Mouse (Mus musculus): ENCODE results near the gene Chpf. TPM values are rescaled to one million over a fixed set of nuclear protein-coding genes. Genes with fewer than 3 reads are reported as not detected.

The Chpf gene
- polyA plus RNA-seq, 1 experiment from 2014 or later = 14.2 TPM

GRCm38 (mm10) chr1:75458789-75459684 lies 20.1 kb downstream of the Chpf start:
- peak overlapping the region; percentile 25 for H3K4me3 ChIP-seq (ENCODE audit: low read depth, low read length)
- ATAC-seq (ENCODE audit: insufficient number of reproducible peaks, low FRiP score, low TSS enrichment, low read depth) = no peak
- WGBS = 11% methylated on average over 23 of the region's 23 CpGs
- H3K4me2 ChIP-seq (ENCODE audit: low read depth, severe bottlenecking) = peak overlapping the region; percentile 63
- H3K27ac ChIP-seq (replicated peaks; ENCODE audit: low read depth, low read length) = no peak overlapping the region
- no peaks in the 10 kb centered on the region for H3K9me3 ChIP-seq (ENCODE audit: control insufficient read depth, low read length)
- no peak for DNase-seq (ENCODE audit: low spot score)
- peaks cover 9% of the 10 kb centered on the region for H3K27me3 ChIP-seq (ENCODE audit: control insufficient read depth, insufficient read depth, low read length)
- peaks cover 37% of the 10 kb centered on the region for H3K4me1 ChIP-seq (ENCODE audit: control insufficient read depth, insufficient read depth, low read length)
- no peaks in the 10 kb centered on the region for H3K36me3 ChIP-seq (ENCODE audit: control insufficient read depth, insufficient read depth, low read length)
- H3K9ac ChIP-seq (ENCODE audit: low read length) = peak overlapping the region; percentile 43

GRCm38 (mm10) chr1:75458025-75458788 lies 20.9 kb downstream of the Chpf start:
- 1% methylated on average over 37 of the region's 42 CpGs for WGBS
- DNase-seq (ENCODE audit: low spot score) (peak; percentile 60), ATAC-seq (ENCODE audit: insufficient number of reproducible peaks, low FRiP score, low TSS enrichment, low read depth) (peak; percentile 74; the same call in 1 of the 2 replicates)
- Histone ChIP-seq H3K27ac (replicated peaks; ENCODE audit: low read depth, low read length) (no peak overlapping the region), H3K9ac (ENCODE audit: low read length) (peak overlapping the region; percentile 43), H3K27me3 (ENCODE audit: control insufficient read depth, insufficient read depth, low read length) (peaks cover 9% of the 10 kb centered on the region), H3K4me2 (ENCODE audit: low read depth, severe bottlenecking) (peak overlapping the region; percentile 63), H3K9me3 (ENCODE audit: control insufficient read depth, low read length) (no peaks in the 10 kb centered on the region), H3K36me3 (ENCODE audit: control insufficient read depth, insufficient read depth, low read length) (no peaks in the 10 kb centered on the region), H3K4me3 (ENCODE audit: low read depth, low read length) (peak overlapping the region; percentile 25), H3K4me1 (ENCODE audit: control insufficient read depth, insufficient read depth, low read length) (peaks cover 44% of the 10 kb centered on the region)

- ATAC-seq (ENCODE audit: insufficient number of reproducible peaks, low FRiP score, low TSS enrichment, low read depth) (0 out of 2 replicates have a peak, but pooled peaks have one; percentile 2), DNase-seq (ENCODE audit: low spot score) (no peak)
- Histone ChIP-seq H3K4me3 (ENCODE audit: low read depth, low read length) (no peak overlapping the region), H3K4me2 (ENCODE audit: low read depth, severe bottlenecking) (peak overlapping the region; percentile 63; the same call in 1 of the 2 replicates), H3K9me3 (ENCODE audit: control insufficient read depth, low read length) (no peaks in the 10 kb centered on the region), H3K9ac (ENCODE audit: low read length) (no peak overlapping the region), H3K4me1 (ENCODE audit: control insufficient read depth, insufficient read depth, low read length) (peaks cover 48% of the 10 kb centered on the region), H3K27ac (replicated peaks; ENCODE audit: low read depth, low read length) (no peak overlapping the region), H3K27me3 (ENCODE audit: control insufficient read depth, insufficient read depth, low read length) (peaks cover 9% of the 10 kb centered on the region), H3K36me3 (ENCODE audit: control insufficient read depth, insufficient read depth, low read length) (no peaks in the 10 kb centered on the region)
- WGBS = 0% methylated on average over 9 of the region's 10 CpGs
These were observed 21.4 kb downstream of the Chpf start for GRCm38 (mm10) chr1:75457710-75458024.

- peak; percentile 69 for DNase-seq (ENCODE audit: low spot score)
- H3K4me1 ChIP-seq (ENCODE audit: control insufficient read depth, insufficient read depth, low read length) = peaks cover 48% of the 10 kb centered on the region
- H3K9ac ChIP-seq (ENCODE audit: low read length) = no peak overlapping the region
- H3K4me2 ChIP-seq (ENCODE audit: low read depth, severe bottlenecking) = no peak overlapping the region
- H3K9me3 ChIP-seq (ENCODE audit: control insufficient read depth, low read length) = no peaks in the 10 kb centered on the region
- ATAC-seq (ENCODE audit: insufficient number of reproducible peaks, low FRiP score, low TSS enrichment, low read depth) = no peak
- peaks cover 15% of the 10 kb centered on the region for H3K27me3 ChIP-seq (ENCODE audit: control insufficient read depth, insufficient read depth, low read length)
- 1% methylated on average over 14 of the region's 14 CpGs for WGBS
- no peaks in the 10 kb centered on the region for H3K36me3 ChIP-seq (ENCODE audit: control insufficient read depth, insufficient read depth, low read length)
- H3K4me3 ChIP-seq (ENCODE audit: low read depth, low read length) = no peak overlapping the region
- no peak overlapping the region for H3K27ac ChIP-seq (replicated peaks; ENCODE audit: low read depth, low read length)
These were observed 22.2 kb downstream of the Chpf start for GRCm38 (mm10) chr1:75456746-75457564.

GRCm38 (mm10) chr1:75455948-75456347 lies 23.2 kb downstream of the Chpf start:
- no peak for DNase-seq (ENCODE audit: low spot score)
- Histone ChIP-seq H3K4me2 (ENCODE audit: low read depth, severe bottlenecking) (no peak overlapping the region), H3K9ac (ENCODE audit: low read length) (no peak overlapping the region), H3K27ac (replicated peaks; ENCODE audit: low read depth, low read length) (no peak overlapping the region), H3K4me1 (ENCODE audit: control insufficient read depth, insufficient read depth, low read length) (peaks cover 50% of the 10 kb centered on the region), H3K36me3 (ENCODE audit: control insufficient read depth, insufficient read depth, low read length) (no peaks in the 10 kb centered on the region), H3K4me3 (ENCODE audit: low read depth, low read length) (no peak overlapping the region), H3K27me3 (ENCODE audit: control insufficient read depth, insufficient read depth, low read length) (peaks cover 23% of the 10 kb centered on the region), H3K9me3 (ENCODE audit: control insufficient read depth, low read length) (no peaks in the 10 kb centered on the region)
- 12% methylated on average over 5 of the region's 5 CpGs for WGBS
- ATAC-seq (ENCODE audit: insufficient number of reproducible peaks, low FRiP score, low TSS enrichment, low read depth) = no peak

GRCm38 (mm10) chr1:75455433-75455832 lies 23.7 kb downstream of the Chpf start:
- peaks cover 28% of the 10 kb centered on the region for H3K27me3 ChIP-seq (ENCODE audit: control insufficient read depth, insufficient read depth, low read length)
- no peaks in the 10 kb centered on the region for H3K9me3 ChIP-seq (ENCODE audit: control insufficient read depth, low read length)
- no peak for ATAC-seq (ENCODE audit: insufficient number of reproducible peaks, low FRiP score, low TSS enrichment, low read depth)
- no peaks in the 10 kb centered on the region for H3K36me3 ChIP-seq (ENCODE audit: control insufficient read depth, insufficient read depth, low read length)
- no peak overlapping the region for H3K27ac ChIP-seq (replicated peaks; ENCODE audit: low read depth, low read length)
- no peak for DNase-seq (ENCODE audit: low spot score)
- H3K4me2 ChIP-seq (ENCODE audit: low read depth, severe bottlenecking) = no peak overlapping the region
- no peak overlapping the region for H3K4me3 ChIP-seq (ENCODE audit: low read depth, low read length)
- WGBS = 69% methylated on average over 3 of the region's 3 CpGs
- H3K4me1 ChIP-seq (ENCODE audit: control insufficient read depth, insufficient read depth, low read length) = peaks cover 55% of the 10 kb centered on the region
- no peak overlapping the region for H3K9ac ChIP-seq (ENCODE audit: low read length)

- Histone ChIP-seq H3K36me3 (ENCODE audit: control insufficient read depth, insufficient read depth, low read length) (no peaks in the 10 kb centered on the region), H3K4me3 (ENCODE audit: low read depth, low read length) (no peak overlapping the region), H3K9me3 (ENCODE audit: control insufficient read depth, low read length) (no peaks in the 10 kb centered on the region), H3K27me3 (ENCODE audit: control insufficient read depth, insufficient read depth, low read length) (peaks cover 46% of the 10 kb centered on the region), H3K9ac (ENCODE audit: low read length) (no peak overlapping the region), H3K4me2 (ENCODE audit: low read depth, severe bottlenecking) (no peak overlapping the region), H3K27ac (replicated peaks; ENCODE audit: low read depth, low read length) (no peak overlapping the region), H3K4me1 (ENCODE audit: control insufficient read depth, insufficient read depth, low read length) (peaks cover 72% of the 10 kb centered on the region)
- 75% methylated on average over 5 of the region's 5 CpGs for WGBS
- no peak for ATAC-seq (ENCODE audit: insufficient number of reproducible peaks, low FRiP score, low TSS enrichment, low read depth)
- no peak for DNase-seq (ENCODE audit: low spot score)
These were observed 27.2 kb downstream of the Chpf start for GRCm38 (mm10) chr1:75451900-75452299.
